Mouse (Mus musculus): ENCODE data around the gene Arrdc3. TPM values are rescaled to one million over a fixed set of nuclear protein-coding genes. Genes with fewer than 3 reads are reported as not detected.

The Arrdc3 gene
- total RNA-seq, 1 experiment: 61.2 TPM

DNA sequence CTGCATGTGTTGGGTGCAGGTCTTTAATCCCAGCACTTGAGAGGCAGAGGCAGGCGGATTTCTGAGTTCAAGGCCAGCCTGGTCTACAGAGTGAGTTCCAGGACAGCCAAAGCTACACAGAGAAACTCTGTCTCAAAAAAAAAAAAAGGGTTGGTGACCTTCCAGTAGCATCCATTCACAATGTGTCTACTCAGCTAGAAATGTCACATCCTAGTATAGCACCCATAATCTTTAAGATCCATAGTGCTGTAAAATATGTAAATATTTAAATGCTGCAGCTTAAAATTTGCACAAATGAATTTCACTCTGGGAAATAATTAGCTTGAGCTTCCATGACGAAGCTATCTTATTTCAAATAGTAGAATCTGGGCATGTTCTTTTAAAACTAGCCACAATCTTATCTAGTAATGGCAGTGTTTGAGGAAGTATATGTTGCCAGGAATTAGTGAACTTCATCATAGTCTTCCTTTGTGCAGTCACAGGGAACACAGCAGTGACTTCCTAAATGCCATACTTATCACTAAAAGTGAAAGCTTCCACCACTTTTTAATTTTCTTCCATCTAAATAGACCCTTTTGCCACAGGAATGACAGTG, 16.3 kb downstream of the Arrdc3 start:
- peaks cover 2% of the 10 kb centered on the region for H3K36me3 ChIP-seq (ENCODE audit: control insufficient read depth, insufficient read depth, low read length, poor library complexity, severe bottlenecking)
- no peak for DNase-seq (ENCODE audit: low read depth, low spot score)
- no peak overlapping the region for H3K4me3 ChIP-seq (ENCODE audit: insufficient read depth in 1 of 2, low read depth in 1 of 2, low read length in 2 of 2, poor library complexity in 1 of 2, severe bottlenecking in 1 of 2)
- no peak overlapping the region for H3K27ac ChIP-seq (ENCODE audit: insufficient read depth, low read depth, low read length, poor library complexity, severe bottlenecking)
- peaks cover 5 to 8% of the 10 kb centered on the region in 2 experiments for H3K4me1 ChIP-seq (ENCODE audit: control insufficient read depth in 2 of 2, insufficient read depth in 2 of 2, low read length in 2 of 2, poor library complexity in 1 of 2)
- H3K9me3 ChIP-seq (ENCODE audit: control insufficient read depth, insufficient read depth, low read depth, low read length): no peaks in the 10 kb centered on the region
- no peak overlapping the region for H3K9ac ChIP-seq (ENCODE audit: insufficient read depth, low read depth, low read length, poor library complexity, severe bottlenecking)
- in situ Hi-C loops (cut with MboI; ENCODE audit: low sequenced_read_pairs in 2 of 2, unreplicated experiment in 2 of 2): loop anchor here in 1 of 2 experiments (25.0 kb wide), 1 partner anchor 263 kb away; no protein-coding TSS in a partner anchor
- TF ChIP-seq ZNF384 (IDR thresholded peaks at IDR 0.05; ENCODE audit: low read depth, low read length): 0 out of 2 replicates have a peak, but pooled peaks have one; percentile 51
- no peak for TF ChIP-seq ZC3H11A (IDR thresholded peaks at IDR 0.05; ENCODE audit: borderline replicate concordance, low read depth, low read length)

DNA sequence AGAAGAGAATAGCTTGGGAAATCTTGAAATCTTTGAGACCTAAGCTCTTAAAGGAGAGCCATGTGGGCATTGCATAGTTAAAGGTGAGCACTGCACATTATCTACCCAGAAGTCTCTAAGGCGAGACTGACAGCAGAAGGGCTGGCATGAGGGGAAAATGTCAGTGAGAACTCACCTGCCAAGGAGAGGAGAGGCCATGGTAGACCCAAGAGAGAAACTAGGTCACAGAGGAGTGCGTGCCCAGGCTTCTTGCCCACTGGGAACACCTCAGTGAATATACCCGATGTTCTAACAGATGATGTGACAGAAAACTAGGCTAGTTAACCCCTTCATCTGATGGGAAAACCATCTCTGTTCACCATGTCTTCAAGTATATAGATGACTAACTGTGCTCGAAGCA, 18.2 kb downstream of the Arrdc3 start:
- Histone ChIP-seq H3K36me3 (ENCODE audit: control insufficient read depth, insufficient read depth, low read length, poor library complexity, severe bottlenecking) (no peaks in the 10 kb centered on the region), H3K4me1 (ENCODE audit: control insufficient read depth in 2 of 2, insufficient read depth in 2 of 2, low read length in 2 of 2, poor library complexity in 1 of 2) (peaks cover 5 to 8% of the 10 kb centered on the region in 2 experiments; a peak in 3 of 4 replicates), H3K9me3 (ENCODE audit: control insufficient read depth, insufficient read depth, low read depth, low read length) (no peaks in the 10 kb centered on the region), H3K4me3 (ENCODE audit: insufficient read depth in 1 of 2, low read depth in 1 of 2, low read length in 2 of 2, poor library complexity in 1 of 2, severe bottlenecking in 1 of 2) (no peak overlapping the region), H3K27ac (ENCODE audit: insufficient read depth, low read depth, low read length, poor library complexity, severe bottlenecking) (no peak overlapping the region), H3K9ac (ENCODE audit: insufficient read depth, low read depth, low read length, poor library complexity, severe bottlenecking) (no peak overlapping the region)
- in situ Hi-C loops (cut with MboI; ENCODE audit: low sequenced_read_pairs in 2 of 2, unreplicated experiment in 2 of 2): no loop called here
- TF ChIP-seq HCFC1 (IDR thresholded peaks at IDR 0.05; ENCODE audit: borderline replicate concordance, insufficient read depth, low read length) (no peak), CHD2 (IDR thresholded peaks at IDR 0.05; ENCODE audit: low read depth, low read length) (no peak)
- DNase-seq (ENCODE audit: low read depth, low spot score): no peak

DNA sequence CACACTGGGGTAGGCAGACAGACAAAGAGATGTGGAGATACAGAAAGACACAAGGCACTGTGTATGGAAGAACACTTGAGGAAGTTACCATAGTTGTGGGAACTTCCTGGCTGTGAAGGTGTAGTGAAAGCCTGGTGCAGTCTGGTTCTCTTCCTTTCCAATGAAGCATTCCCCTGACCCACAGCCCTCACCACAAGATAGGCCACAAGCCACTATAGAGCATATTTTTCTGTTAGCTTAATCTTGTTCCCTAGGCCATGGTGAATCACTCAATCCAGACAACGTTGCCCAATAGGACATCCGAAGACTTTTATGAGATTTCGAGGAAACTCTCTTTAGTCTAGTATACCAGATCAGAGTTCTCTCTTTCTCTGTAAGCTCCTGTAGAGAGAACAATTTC, 19.6 kb downstream of the Arrdc3 start:
- TF ChIP-seq HCFC1 (IDR thresholded peaks at IDR 0.05; ENCODE audit: borderline replicate concordance, insufficient read depth, low read length) (no peak), MAFK (IDR thresholded peaks at IDR 0.05; ENCODE audit: insufficient read depth, low read depth, low read length) (no peak), CHD2 (IDR thresholded peaks at IDR 0.05; ENCODE audit: low read depth, low read length) (no peak)
- no peak overlapping the region for H3K4me3 ChIP-seq (ENCODE audit: insufficient read depth in 1 of 2, low read depth in 1 of 2, low read length in 2 of 2, poor library complexity in 1 of 2, severe bottlenecking in 1 of 2)
- H3K27ac ChIP-seq (ENCODE audit: insufficient read depth, low read depth, low read length, poor library complexity, severe bottlenecking): no peak overlapping the region
- no peaks in the 10 kb centered on the region for H3K36me3 ChIP-seq (ENCODE audit: control insufficient read depth, insufficient read depth, low read length, poor library complexity, severe bottlenecking)
- H3K9ac ChIP-seq (ENCODE audit: insufficient read depth, low read depth, low read length, poor library complexity, severe bottlenecking): no peak overlapping the region
- H3K4me1 ChIP-seq (ENCODE audit: control insufficient read depth in 2 of 2, insufficient read depth in 2 of 2, low read length in 2 of 2, poor library complexity in 1 of 2): peaks cover 2 to 6% of the 10 kb centered on the region in 2 experiments; a peak in 3 of 4 replicates
- in situ Hi-C loops (cut with MboI; ENCODE audit: low sequenced_read_pairs in 2 of 2, unreplicated experiment in 2 of 2): no loop called here
- DNase-seq (ENCODE audit: low read depth, low spot score): no peak
- no peaks in the 10 kb centered on the region for H3K9me3 ChIP-seq (ENCODE audit: control insufficient read depth, insufficient read depth, low read depth, low read length)

DNA sequence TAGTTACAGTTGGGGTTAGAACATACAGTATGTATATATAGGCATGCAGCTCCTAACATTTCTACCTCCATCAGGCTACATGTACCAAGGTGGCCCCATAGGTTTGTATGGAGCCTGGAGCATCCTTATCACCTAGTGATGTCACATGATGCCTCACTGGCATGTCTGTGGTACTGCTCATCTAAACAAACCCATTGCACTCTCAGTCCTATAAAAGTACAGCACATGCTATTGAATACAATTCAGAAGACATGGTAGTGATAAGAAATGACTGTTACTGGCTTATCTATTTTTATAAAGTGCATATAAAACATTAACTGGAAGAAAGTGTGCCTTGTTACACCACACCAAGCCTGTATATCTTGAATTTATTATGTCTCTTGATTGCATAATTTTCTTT, 30.2 kb downstream of the Arrdc3 start:
- in situ Hi-C loops (cut with MboI; ENCODE audit: low sequenced_read_pairs in 2 of 2, unreplicated experiment in 2 of 2): no loop called here
- H3K4me1 ChIP-seq (ENCODE audit: control insufficient read depth in 2 of 2, insufficient read depth in 2 of 2, low read length in 2 of 2, poor library complexity in 1 of 2): no peaks in the 10 kb centered on the region

DNA sequence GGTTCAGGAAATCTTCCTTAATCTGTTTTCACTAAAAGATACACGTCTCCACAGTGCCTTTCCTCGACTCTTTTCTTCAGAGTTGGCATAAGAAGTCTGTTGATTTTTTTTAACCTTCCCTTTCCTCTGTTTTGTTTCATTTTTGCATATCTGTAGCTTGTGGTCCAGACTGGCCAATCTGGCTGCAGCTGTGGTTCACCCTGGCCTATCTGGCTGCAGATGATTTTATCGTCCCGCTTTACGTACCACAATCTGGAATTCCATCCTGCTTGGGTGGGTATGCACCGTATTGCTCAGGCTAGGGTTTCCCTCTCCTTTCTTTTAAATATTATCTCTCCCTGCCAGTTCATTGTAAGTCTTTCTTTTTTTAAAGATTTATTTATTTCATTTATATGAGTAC, 37.8 kb downstream of the Arrdc3 start:
- H3K27ac ChIP-seq (ENCODE audit: insufficient read depth, low read depth, low read length, poor library complexity, severe bottlenecking): no peak overlapping the region
- TF ChIP-seq ZNF384 (IDR thresholded peaks at IDR 0.05; ENCODE audit: low read depth, low read length) (no peak), HCFC1 (IDR thresholded peaks at IDR 0.05; ENCODE audit: borderline replicate concordance, insufficient read depth, low read length) (no peak), ZC3H11A (IDR thresholded peaks at IDR 0.05; ENCODE audit: borderline replicate concordance, low read depth, low read length) (no peak), MAFK (IDR thresholded peaks at IDR 0.05; ENCODE audit: insufficient read depth, low read depth, low read length) (no peak), CHD2 (IDR thresholded peaks at IDR 0.05; ENCODE audit: low read depth, low read length) (no peak)
- in situ Hi-C loops (cut with MboI; ENCODE audit: low sequenced_read_pairs in 2 of 2, unreplicated experiment in 2 of 2): no loop called here
- no peak overlapping the region for H3K9ac ChIP-seq (ENCODE audit: insufficient read depth, low read depth, low read length, poor library complexity, severe bottlenecking)
- no peaks in the 10 kb centered on the region for H3K36me3 ChIP-seq (ENCODE audit: control insufficient read depth, insufficient read depth, low read length, poor library complexity, severe bottlenecking)
- H3K4me3 ChIP-seq (ENCODE audit: insufficient read depth in 1 of 2, low read depth in 1 of 2, low read length in 2 of 2, poor library complexity in 1 of 2, severe bottlenecking in 1 of 2): no peak overlapping the region
- no peaks in the 10 kb centered on the region for H3K9me3 ChIP-seq (ENCODE audit: control insufficient read depth, insufficient read depth, low read depth, low read length)
- no peak for DNase-seq (ENCODE audit: low read depth, low spot score)
- H3K4me1 ChIP-seq (ENCODE audit: control insufficient read depth in 2 of 2, insufficient read depth in 2 of 2, low read length in 2 of 2, poor library complexity in 1 of 2): peaks cover 8 to 14% of the 10 kb centered on the region in 2 experiments; a peak in 3 of 4 replicates

More for the DNA sequence above, 30.2 kb downstream of the Arrdc3 start:
- H3K9ac ChIP-seq (ENCODE audit: insufficient read depth, low read depth, low read length, poor library complexity, severe bottlenecking): no peak overlapping the region
- TF ChIP-seq ZNF384 (IDR thresholded peaks at IDR 0.05; ENCODE audit: low read depth, low read length): no peak
- no peak for TF ChIP-seq MAFK (IDR thresholded peaks at IDR 0.05; ENCODE audit: insufficient read depth, low read depth, low read length)
- TF ChIP-seq ZC3H11A (IDR thresholded peaks at IDR 0.05; ENCODE audit: borderline replicate concordance, low read depth, low read length): no peak
- TF ChIP-seq HCFC1 (IDR thresholded peaks at IDR 0.05; ENCODE audit: borderline replicate concordance, insufficient read depth, low read length): no peak
- no peak for TF ChIP-seq CHD2 (IDR thresholded peaks at IDR 0.05; ENCODE audit: low read depth, low read length)
- no peak overlapping the region for H3K4me3 ChIP-seq (ENCODE audit: insufficient read depth in 1 of 2, low read depth in 1 of 2, low read length in 2 of 2, poor library complexity in 1 of 2, severe bottlenecking in 1 of 2)
- H3K9me3 ChIP-seq (ENCODE audit: control insufficient read depth, insufficient read depth, low read depth, low read length): no peaks in the 10 kb centered on the region
- no peaks in the 10 kb centered on the region for H3K36me3 ChIP-seq (ENCODE audit: control insufficient read depth, insufficient read depth, low read length, poor library complexity, severe bottlenecking)
- H3K27ac ChIP-seq (ENCODE audit: insufficient read depth, low read depth, low read length, poor library complexity, severe bottlenecking): no peak overlapping the region
- DNase-seq (ENCODE audit: low read depth, low spot score): no peak
